ENCODE assay signal across 7 mouse cellular contexts in the genomic region with DNA sequence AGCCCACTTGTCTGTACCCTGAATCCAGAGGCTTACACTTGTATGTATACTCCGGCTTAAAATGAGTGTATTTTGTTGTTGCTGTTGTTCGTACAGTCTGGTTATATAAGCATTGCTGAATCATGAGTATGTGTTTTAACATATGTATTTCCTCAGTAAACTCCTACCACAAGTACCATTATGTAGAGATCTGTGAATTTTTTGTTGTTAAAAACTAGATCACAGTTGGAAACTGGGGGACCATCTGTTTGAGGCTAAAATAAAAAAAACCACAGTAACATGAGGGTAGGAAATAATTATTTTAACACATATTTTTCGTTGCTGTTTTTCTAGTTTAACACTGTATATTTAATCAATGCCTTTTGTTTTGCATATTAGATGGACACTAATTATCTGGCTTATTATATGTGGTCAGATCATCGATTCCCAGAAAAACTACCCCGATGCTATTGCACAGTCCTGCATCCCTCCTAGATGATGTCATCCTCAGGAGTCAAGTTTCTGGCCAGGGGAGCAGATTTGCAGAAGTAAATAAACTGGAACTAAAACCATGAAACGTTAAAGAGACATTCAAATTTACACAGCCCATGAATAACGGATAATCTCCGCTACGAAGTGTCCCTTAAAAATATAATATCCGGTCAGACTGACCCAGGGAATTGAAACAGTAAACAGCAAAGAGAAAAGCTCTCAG. TPM values are rescaled to one million over a fixed set of nuclear protein-coding genes. Genes with fewer than 3 reads are reported as not detected.
DNase-seq lines count a peak whose midpoint lies in the region; ATAC-seq and TF ChIP-seq lines count a peak whose summit lies in the region.

No protein-coding gene starts in this region.

- peak overlapping the region; percentile 59 for H3K9ac ChIP-seq in lung, embryonic 16.5 days (ENCODE audit: low read length)
- H3K9ac ChIP-seq in forebrain, embryonic 16.5 days (replicated peaks; ENCODE audit: low read depth, low read length) = 0 out of 2 replicates have a peak overlapping the region, but pooled peaks have one; percentile 3
- H3K9ac ChIP-seq in liver, postnatal 0 days (replicated peaks) = peak overlapping the region; percentile 17
- H3K9ac ChIP-seq in stomach, postnatal 0 days (ENCODE audit: low read length) = peak overlapping the region; percentile 50; the same call in 1 of the 2 replicates

- peak overlapping the region; percentile 91 for H3K27ac ChIP-seq in lung, embryonic 16.5 days (ENCODE audit: low read length)
- H3K27ac ChIP-seq in forebrain, embryonic 16.5 days (ENCODE audit: low read length) = peak overlapping the region; percentile 57
- peak overlapping the region; percentile 69 for H3K27ac ChIP-seq in liver, postnatal 0 days (ENCODE audit: low read depth)
- peak overlapping the region; percentile 78 for H3K27ac ChIP-seq in stomach, postnatal 0 days (replicated peaks)

- no peak for TF ChIP-seq EP300 in liver, postnatal 0 days (IDR thresholded peaks at IDR 0.05; ENCODE audit: low read depth)
- no peak for TF ChIP-seq EP300 in stomach, postnatal 0 days (optimal IDR thresholded peaks at IDR 0.05)

- no peaks in the 10 kb centered on the region for H3K9me3 ChIP-seq in lung, embryonic 16.5 days (ENCODE audit: control insufficient read depth, low read length)
- H3K9me3 ChIP-seq in forebrain, embryonic 16.5 days (ENCODE audit: control insufficient read depth, low read length) = no peaks in the 10 kb centered on the region
- H3K9me3 ChIP-seq in liver, postnatal 0 days (ENCODE audit: low read length) = no peaks in the 10 kb centered on the region
- no peaks in the 10 kb centered on the region for H3K9me3 ChIP-seq in stomach, postnatal 0 days (ENCODE audit: control insufficient read depth, low read length)

- H3K36me3 ChIP-seq in lung, embryonic 16.5 days (ENCODE audit: control insufficient read depth, insufficient read depth, low read length) = no peaks in the 10 kb centered on the region
- no peaks in the 10 kb centered on the region for H3K36me3 ChIP-seq in forebrain, embryonic 16.5 days (ENCODE audit: control insufficient read depth, insufficient read depth)
- H3K36me3 ChIP-seq in liver, postnatal 0 days (replicated peaks; ENCODE audit: insufficient read depth, low read length) = no peaks in the 10 kb centered on the region
- no peaks in the 10 kb centered on the region for H3K36me3 ChIP-seq in stomach, postnatal 0 days (ENCODE audit: control insufficient read depth, insufficient read depth, low read length)

- H3K27me3 ChIP-seq in lung, embryonic 16.5 days (ENCODE audit: control insufficient read depth, insufficient read depth, low read depth, low read length) = no peaks in the 10 kb centered on the region
- no peaks in the 10 kb centered on the region for H3K27me3 ChIP-seq in forebrain, embryonic 16.5 days (replicated peaks; ENCODE audit: control insufficient read depth, insufficient read depth, low read length)
- no peaks in the 10 kb centered on the region for H3K27me3 ChIP-seq in liver, postnatal 0 days (ENCODE audit: insufficient read depth, low read length)
- H3K27me3 ChIP-seq in stomach, postnatal 0 days (ENCODE audit: control insufficient read depth, insufficient read depth, low read length) = no peaks in the 10 kb centered on the region

- peak overlapping the region; percentile 33 for H3K4me3 ChIP-seq in lung, embryonic 16.5 days (ENCODE audit: low read length)
- no peak overlapping the region for H3K4me3 ChIP-seq in forebrain, embryonic 16.5 days (replicated peaks; ENCODE audit: low read length)
- H3K4me3 ChIP-seq in liver, postnatal 0 days (ENCODE audit: low read depth, low read length) = peak overlapping the region; percentile 19
- H3K4me3 ChIP-seq in stomach, postnatal 0 days (ENCODE audit: low read depth, low read length) = peak overlapping the region; percentile 27; the same call in 1 of the 2 replicates

- no peaks in the 10 kb centered on the region; the same call in none of the 2 replicates for H3K4me1 ChIP-seq in lung, embryonic 16.5 days (replicated peaks; ENCODE audit: control insufficient read depth, insufficient read depth, low read length)
- peaks cover 10% of the 10 kb centered on the region for H3K4me1 ChIP-seq in forebrain, embryonic 16.5 days (replicated peaks; ENCODE audit: control insufficient read depth, insufficient read depth, low read length)
- H3K4me1 ChIP-seq in liver, postnatal 0 days (ENCODE audit: insufficient read depth) = peaks cover 8% of the 10 kb centered on the region
- no peaks in the 10 kb centered on the region; the same call in 1 of the 2 replicates for H3K4me1 ChIP-seq in stomach, postnatal 0 days (replicated peaks; ENCODE audit: control insufficient read depth, insufficient read depth)

- no peak for TF ChIP-seq CTCF in liver, postnatal 0 days (IDR thresholded peaks at IDR 0.05; ENCODE audit: low read depth)
- TF ChIP-seq CTCF in stomach, postnatal 0 days (IDR thresholded peaks at IDR 0.05; ENCODE audit: low read depth) = no peak

- WGBS in lung, embryonic 16.5 days = 31% methylated on average over 10 of the region's 10 CpGs
- 40% methylated on average over 10 of the region's 10 CpGs for WGBS in forebrain, embryonic 16.5 days
- WGBS in liver, postnatal 0 days (ENCODE audit: insufficient replicate concordance) = 41% methylated on average over 10 of the region's 10 CpGs
- WGBS in stomach, postnatal 0 days = 35% methylated on average over 10 of the region's 10 CpGs

- peak overlapping the region; percentile 57 for H3K4me2 ChIP-seq in lung, embryonic 16.5 days (ENCODE audit: low read depth, low read length)
- peak overlapping the region; percentile 30 for H3K4me2 ChIP-seq in forebrain, embryonic 16.5 days (ENCODE audit: low read length)
- H3K4me2 ChIP-seq in liver, postnatal 0 days (ENCODE audit: low read depth, low read length) = peak overlapping the region; percentile 61
- H3K4me2 ChIP-seq in stomach, postnatal 0 days (replicated peaks; ENCODE audit: low read depth) = peak overlapping the region; percentile 44

- ATAC-seq in lung, embryonic 16.5 days (ENCODE audit: low read depth) = peak; percentile 52; the same call in 1 of the 2 replicates
- ATAC-seq in forebrain, embryonic 16.5 days = peak; percentile 68
- peak; percentile 76 for ATAC-seq in liver, postnatal 0 days
- no peak for ATAC-seq in stomach, postnatal 0 days (ENCODE audit: low FRiP score, low TSS enrichment)

- no peak for DNase-seq in lung, postnatal 14 days
- DNase-seq in liver, postnatal 0 days = no peak
- no peak for DNase-seq in stomach, postnatal 0 days (ENCODE audit: low spot score)
- DNase-seq in thymus, postnatal 4 days = no peak
- no peak for DNase-seq in gastrocnemius, adult 8-10 months (ENCODE audit: low spot score in 2 of 2)

RNA-seq across cellular contexts. Expression of gene Cep85l, which starts 18.2 kb away (rescaled TPM):
- polyA plus RNA-seq in lung, embryonic 16.5 days (2015; fragmentation: Nextera tagmentation; extraction: Ambion mirVana) = 5.4 and 5.5 TPM in 2 replicates
- polyA plus RNA-seq in forebrain, embryonic 16.5 days (2015; fragmentation: Nextera tagmentation; extraction: Ambion mirVana) = 8.3 and 9.0 TPM in 2 replicates
- 2.5 and 5.4 TPM in 2 replicates for polyA plus RNA-seq in liver, postnatal 0 days (2015; fragmentation: Nextera tagmentation; extraction: Ambion mirVana)
- 1.6 and 2.0 TPM in 2 replicates for polyA plus RNA-seq in stomach, postnatal 0 days (2015; fragmentation: Nextera tagmentation; extraction: Ambion mirVana)
- total RNA-seq in gastrocnemius, adult 8-10 months (2022) = 10 to 100 TPM; 28.5 to 98.7 (median 37.1) TPM

Comparison
In these comparisons a context has a peak if more than half of its experiments do, and no peak if none do; other contexts are left out.
1. H3K9ac ChIP-seq: peak in every context shown above with its lines; median percentile 59 in lung, embryonic 16.5 days; 50 in stomach, postnatal 0 days; 17 in liver, postnatal 0 days; 3 in forebrain, embryonic 16.5 days.